Mouse (Mus musculus) kidney, adult 2 months (tissue): Measurements from ENCODE around the gene Med18. TPM values are rescaled to one million over a fixed set of nuclear protein-coding genes. Genes with fewer than 3 reads are reported as not detected.
"Not testable (repeated sequence)": the region's sequence is repeated elsewhere in the genome, so short reads cannot be mapped to it uniquely, and the experiment has no call there.

Experiments used
- DNase-seq: peaks from one replicate; pipeline ENCODE4 v3.0.0; 2021
- H3K27ac ChIP-seq: fragments of 200-500 bp; 2 replicates; pipeline ENCODE4 v1.5.1; 2012; ENCODE audit warnings: low read depth, low read length, control low read depth, inconsistent platforms; ENCODE audit not compliant: insufficient read depth
- H3K27me3 ChIP-seq: fragments of 200-500 bp; replicated peaks from 2 replicates; pipeline ENCODE4 v1.6.1; 2012; ENCODE audit warnings: mild to moderate bottlenecking, moderate library complexity, low read length, inconsistent platforms; ENCODE audit not compliant: control insufficient read depth, insufficient read depth
- H3K36me3 ChIP-seq: fragments of 200-500 bp; 2 replicates; pipeline ENCODE4 v1.6.1; 2012; ENCODE audit warnings: mild to moderate bottlenecking, moderate library complexity, low read length, inconsistent platforms; ENCODE audit not compliant: control insufficient read depth, insufficient read depth
- H3K4me1 ChIP-seq: fragments of 200-500 bp; 2 replicates; pipeline ENCODE4 v1.6.1; 2011; ENCODE audit warnings: low read length; ENCODE audit not compliant: control insufficient read depth, insufficient read depth
- H3K4me3 ChIP-seq: fragments of 200-500 bp; 2 replicates; pipeline ENCODE4 v1.5.1; 2011; ENCODE audit warnings: mild to moderate bottlenecking, low read depth, low read length, control low read depth; ENCODE audit not compliant: insufficient read depth
- CTCF ChIP-seq: fragments of 200-500 bp; conservative IDR thresholded peaks from 2 replicates; pipeline ENCODE4 v1.5.1; 2011; ENCODE audit warnings: low read depth, mild to moderate bottlenecking, control low read depth, low read length, moderate library complexity, mixed read lengths; ENCODE audit not compliant: insufficient read depth, insufficient read length
- POLR2A ChIP-seq: fragments of 200-500 bp; IDR thresholded peaks from one replicate; pipeline ENCODE4 v1.6.1; 2011; ENCODE audit warnings: low read depth, low read length, control low read depth
- WGBS: fragments of 180-500 bp; shearing (Covaris S2); methylation state at CpG from one replicate; pipeline ENCODE4 v1.1.7; 2018; 5-methylcytosine and 5-hydroxymethylcytosine counted together
- polyA plus RNA-seq: library from polyadenylated mRNA; depleted of rRNA; stranded (reverse); fragments of >200 nt; gene quantifications from 2 replicates; pipeline ENCODE4 v1.2.3, GENCODE M21; 2012; rRNA removed

The Med18 gene
- polyA plus RNA-seq, 1 experiment = 2.9 TPM

GRCm38 (mm10) chr4:132415966-132416365, 47.8 kb downstream of the Med18 start:
- Histone ChIP-seq H3K4me3 (no peak overlapping the region), H3K36me3 (no peaks in the 10 kb centered on the region), H3K27ac (peak overlapping the region; percentile 98), H3K4me1 (peaks cover 38% of the 10 kb centered on the region), H3K27me3 (no peaks in the 10 kb centered on the region)
- DNase-seq = peak; percentile 80
- TF ChIP-seq POLR2A (no peak), CTCF (no peak)

GRCm38 (mm10) chr4:132413257-132413656, 50.5 kb downstream of the Med18 start:
- H3K36me3 ChIP-seq, DNase-seq, H3K27me3 ChIP-seq, H3K27ac ChIP-seq, H3K4me3 ChIP-seq: not testable (repeated sequence)
- H3K4me1 ChIP-seq = peaks cover 24% of the 10 kb centered on the region
- 84% methylated on average over 4 of the region's 4 CpGs for WGBS

- peak overlapping the region; percentile 65 for H3K27ac ChIP-seq
- TF ChIP-seq POLR2A (no peak), CTCF (peak; percentile 30; the same call in 1 of the 2 replicates)
- H3K4me1 ChIP-seq = peaks cover 26% of the 10 kb centered on the region
- no peak overlapping the region for H3K4me3 ChIP-seq
- H3K27me3 ChIP-seq = no peaks in the 10 kb centered on the region
- peak; percentile 52 for DNase-seq
- 36% methylated on average over 8 of the region's 8 CpGs for WGBS
- no peaks in the 10 kb centered on the region for H3K36me3 ChIP-seq
Observed at GRCm38 (mm10) chr4:132411322-132412094, 52.2 kb downstream of the Med18 start.

GRCm38 (mm10) chr4:132409587-132410229, 54.0 kb downstream of the Med18 start:
- TF ChIP-seq POLR2A = no peak
- TF ChIP-seq CTCF = no peak
- no peaks in the 10 kb centered on the region for H3K27me3 ChIP-seq
- no peaks in the 10 kb centered on the region for H3K36me3 ChIP-seq
- no peak overlapping the region for H3K27ac ChIP-seq
- WGBS = 84% methylated on average over 4 of the region's 4 CpGs
- no peak overlapping the region for H3K4me3 ChIP-seq
- H3K4me1 ChIP-seq = peaks cover 14% of the 10 kb centered on the region
- DNase-seq = no peak

Other genes with a start within 250 kb of the Med18 start
- 10.7 and 12.8 TPM in 2 replicates for gene Gmeb1, start 202.3 kb downstream of the Med18 start, polyA plus RNA-seq
- 12.2 and 15.0 TPM in 2 replicates for gene Taf12, start 189.5 kb downstream of the Med18 start, polyA plus RNA-seq
- 7.2 and 8.9 TPM in 2 replicates for gene Rab42, start 160.5 kb downstream of the Med18 start, polyA plus RNA-seq
- gene Trnau1ap, start 134.4 kb downstream of the Med18 start, polyA plus RNA-seq = 24.4 and 30.2 TPM in 2 replicates
- 9.4 and 10.1 TPM in 2 replicates for gene Rcc1, start 110.3 kb downstream of the Med18 start, polyA plus RNA-seq
- 19.5 and 25.2 TPM in 2 replicates for gene Phactr4, start 41.4 kb downstream of the Med18 start, polyA plus RNA-seq
- gene Sesn2, start 46.6 kb upstream of the Med18 start, polyA plus RNA-seq = 26.7 and 29.4 TPM in 2 replicates
- gene Atpif1, start 69.7 kb upstream of the Med18 start, polyA plus RNA-seq = 346 and 485 TPM in 2 replicates
- gene Dnajc8, start 71.6 kb upstream of the Med18 start, polyA plus RNA-seq = 22.2 and 32.2 TPM in 2 replicates
- gene Ptafr, start 100.1 kb upstream of the Med18 start, polyA plus RNA-seq = 1.4 and 2.2 TPM in 2 replicates
- gene Eya3, start 175.1 kb upstream of the Med18 start, polyA plus RNA-seq = 19.0 and 21.6 TPM in 2 replicates